Mouse (Mus musculus) liver, embryonic 16.5 days (tissue): ENCODE measurements at regions not wholly inside any gene's neighbourhood (a gene's known extent, or its start where the extent isn't known, plus 50 kb on each side); places are given as distances from the start of the nearest gene placed in this dataset.

Experiments
- ATAC-seq: fragments of 200-750 bp; cut with Nextera tagmentation; 2 replicates; pipeline ENCODE4 v1.8.0; 2017; ENCODE audit warnings: low read depth, mild to moderate bottlenecking, moderate number of reproducible peaks, moderate library complexity
- H3K27ac ChIP-seq: fragments of 300-500 bp; sonication (generic); 2 replicates; pipeline ENCODE4 v1.5.1; 2014; ENCODE audit warnings: mild to moderate bottlenecking, low read length
- H3K27me3 ChIP-seq: fragments of 300-500 bp; sonication (generic); 2 replicates; pipeline ENCODE4 v1.6.1; 2014; ENCODE audit warnings: low read depth, low read length, mixed read lengths; ENCODE audit not compliant: control insufficient read depth, insufficient read depth
- H3K36me3 ChIP-seq: fragments of 300-500 bp; sonication (generic); 2 replicates; pipeline ENCODE4 v1.6.1; 2014; ENCODE audit warnings: mild to moderate bottlenecking; ENCODE audit not compliant: control insufficient read depth, insufficient read depth
- H3K4me1 ChIP-seq: fragments of 300-500 bp; sonication (generic); 2 replicates; pipeline ENCODE4 v1.6.1; 2014; ENCODE audit warnings: low read depth, low read length, mixed read lengths; ENCODE audit not compliant: control insufficient read depth
- H3K4me2 ChIP-seq: fragments of 300-500 bp; sonication (generic); 2 replicates; pipeline ENCODE4 v1.6.1; 2014; ENCODE audit warnings: low read depth, low read length, mixed read lengths
- H3K4me3 ChIP-seq: fragments of 300-500 bp; sonication (generic); 2 replicates; pipeline ENCODE4 v1.5.1; 2014; ENCODE audit warnings: low read depth, mild to moderate bottlenecking, low read length
- H3K9ac ChIP-seq: fragments of 300-500 bp; sonication (generic); 2 replicates; pipeline ENCODE4 v1.6.1; 2014; ENCODE audit warnings: low read depth, low read length
- H3K9me3 ChIP-seq: fragments of 300-500 bp; sonication (generic); replicated peaks from 2 replicates; pipeline ENCODE4 v1.6.1; 2016; ENCODE audit warnings: low read length; ENCODE audit not compliant: control insufficient read depth
- WGBS: fragments of 180-500 bp; shearing (Covaris S2); extraction: QIAGEN DNeasy Blood & Tissue Kit; methylation state at CpG from one replicate; pipeline ENCODE4 v1.1.7; 2014; ENCODE audit not compliant: insufficient replicate concordance; 5-methylcytosine and 5-hydroxymethylcytosine counted together

- Histone ChIP-seq H3K9me3 (no peaks in the 10 kb centered on the region), H3K4me2 (no peak overlapping the region), H3K4me1 (no peaks in the 10 kb centered on the region), H3K27ac (no peak overlapping the region), H3K27me3 (no peaks in the 10 kb centered on the region), H3K36me3 (no peaks in the 10 kb centered on the region), H3K9ac (no peak overlapping the region), H3K4me3 (no peak overlapping the region)
- ATAC-seq: no peak
- 68% methylated on average over 16 of the region's 16 CpGs for WGBS
Observed at GRCm38 (mm10) chr13:44282731-44283571, 446.3 kb upstream of the Jarid2 start.

- H3K36me3 ChIP-seq: no peaks in the 10 kb centered on the region
- H3K4me3 ChIP-seq: no peak overlapping the region
- H3K9me3 ChIP-seq: no peaks in the 10 kb centered on the region
- H3K27me3 ChIP-seq: no peaks in the 10 kb centered on the region
- no peak overlapping the region for H3K4me2 ChIP-seq
- WGBS: 58% methylated on average over 1 of the region's 1 CpGs
- no peaks in the 10 kb centered on the region for H3K4me1 ChIP-seq
- no peak overlapping the region for H3K9ac ChIP-seq
- ATAC-seq: no peak
- no peak overlapping the region for H3K27ac ChIP-seq
Observed at GRCm38 (mm10) chr13:44285881-44286280, 443.4 kb upstream of the Jarid2 start.

- H3K36me3 ChIP-seq: no peaks in the 10 kb centered on the region
- H3K4me1 ChIP-seq: no peaks in the 10 kb centered on the region
- no peak for ATAC-seq
- H3K9me3 ChIP-seq: no peaks in the 10 kb centered on the region; the same call in 1 of the 2 replicates
- WGBS: 80% methylated on average over 2 of the region's 2 CpGs
- H3K4me3 ChIP-seq: no peak overlapping the region
- H3K9ac ChIP-seq: no peak overlapping the region
- H3K27me3 ChIP-seq: no peaks in the 10 kb centered on the region
- no peak overlapping the region for H3K27ac ChIP-seq
- no peak overlapping the region for H3K4me2 ChIP-seq
Observed at GRCm38 (mm10) chr13:44290199-44290598, 439.1 kb upstream of the Jarid2 start.

- 36% methylated on average over 6 of the region's 6 CpGs for WGBS
- Histone ChIP-seq H3K4me2 (no peak overlapping the region), H3K9me3 (no peaks in the 10 kb centered on the region; the same call in 1 of the 2 replicates), H3K9ac (no peak overlapping the region), H3K4me1 (no peaks in the 10 kb centered on the region), H3K27ac (no peak overlapping the region), H3K27me3 (no peaks in the 10 kb centered on the region), H3K4me3 (no peak overlapping the region), H3K36me3 (no peaks in the 10 kb centered on the region)
- no peak for ATAC-seq
Observed at GRCm38 (mm10) chr13:44292476-44293056, 436.7 kb upstream of the Jarid2 start.

GRCm38 (mm10) chr13:44293736-44294416 lies 435.4 kb upstream of the Jarid2 start:
- Histone ChIP-seq H3K9me3 (no peaks in the 10 kb centered on the region; the same call in 1 of the 2 replicates), H3K4me1 (no peaks in the 10 kb centered on the region), H3K27me3 (no peaks in the 10 kb centered on the region), H3K27ac (no peak overlapping the region), H3K4me2 (no peak overlapping the region), H3K4me3 (no peak overlapping the region), H3K36me3 (no peaks in the 10 kb centered on the region), H3K9ac (no peak overlapping the region)
- no peak for ATAC-seq
- 70% methylated on average over 15 of the region's 15 CpGs for WGBS

GRCm38 (mm10) chr13:44295621-44296020 lies 433.7 kb upstream of the Jarid2 start:
- H3K9ac ChIP-seq: no peak overlapping the region
- 78% methylated on average over 10 of the region's 10 CpGs for WGBS
- ATAC-seq: no peak
- no peaks in the 10 kb centered on the region for H3K27me3 ChIP-seq
- H3K4me1 ChIP-seq: no peaks in the 10 kb centered on the region
- H3K4me2 ChIP-seq: no peak overlapping the region
- no peak overlapping the region for H3K27ac ChIP-seq
- no peak overlapping the region for H3K4me3 ChIP-seq
- H3K9me3 ChIP-seq: no peaks in the 10 kb centered on the region; the same call in 1 of the 2 replicates
- H3K36me3 ChIP-seq: no peaks in the 10 kb centered on the region

- ATAC-seq: no peak
- Histone ChIP-seq H3K4me2 (no peak overlapping the region), H3K36me3 (no peaks in the 10 kb centered on the region), H3K4me3 (no peak overlapping the region), H3K9me3 (no peaks in the 10 kb centered on the region), H3K27ac (no peak overlapping the region), H3K27me3 (no peaks in the 10 kb centered on the region), H3K4me1 (no peaks in the 10 kb centered on the region), H3K9ac (no peak overlapping the region)
- WGBS: 25% methylated on average over 10 of the region's 10 CpGs
Observed at GRCm38 (mm10) chr13:44300611-44301010, 428.7 kb upstream of the Jarid2 start.

- H3K4me2 ChIP-seq: no peak overlapping the region
- no peaks in the 10 kb centered on the region for H3K4me1 ChIP-seq
- WGBS: 52% methylated on average over 7 of the region's 7 CpGs
- H3K27ac ChIP-seq: no peak overlapping the region
- no peak overlapping the region for H3K4me3 ChIP-seq
- no peaks in the 10 kb centered on the region for H3K9me3 ChIP-seq
- no peaks in the 10 kb centered on the region for H3K36me3 ChIP-seq
- H3K27me3 ChIP-seq: no peaks in the 10 kb centered on the region
- H3K9ac ChIP-seq: no peak overlapping the region
- ATAC-seq: no peak
Observed at GRCm38 (mm10) chr13:44301215-44301614, 428.1 kb upstream of the Jarid2 start.

- 67% methylated on average over 10 of the region's 10 CpGs for WGBS
- ATAC-seq: no peak
- Histone ChIP-seq H3K9me3 (no peaks in the 10 kb centered on the region), H3K27ac (no peak overlapping the region), H3K4me1 (no peaks in the 10 kb centered on the region), H3K27me3 (no peaks in the 10 kb centered on the region), H3K36me3 (no peaks in the 10 kb centered on the region), H3K9ac (no peak overlapping the region), H3K4me3 (no peak overlapping the region), H3K4me2 (no peak overlapping the region)
Observed at GRCm38 (mm10) chr13:44301936-44302335, 427.3 kb upstream of the Jarid2 start.
